Mouse (Mus musculus): ENCODE data around the gene Med23. TPM values are rescaled to one million over a fixed set of nuclear protein-coding genes. Genes with fewer than 3 reads are reported as not detected.

The Med23 gene
- polyA plus RNA-seq, 1 experiment from 2014 or later: 27.9 TPM

DNA sequence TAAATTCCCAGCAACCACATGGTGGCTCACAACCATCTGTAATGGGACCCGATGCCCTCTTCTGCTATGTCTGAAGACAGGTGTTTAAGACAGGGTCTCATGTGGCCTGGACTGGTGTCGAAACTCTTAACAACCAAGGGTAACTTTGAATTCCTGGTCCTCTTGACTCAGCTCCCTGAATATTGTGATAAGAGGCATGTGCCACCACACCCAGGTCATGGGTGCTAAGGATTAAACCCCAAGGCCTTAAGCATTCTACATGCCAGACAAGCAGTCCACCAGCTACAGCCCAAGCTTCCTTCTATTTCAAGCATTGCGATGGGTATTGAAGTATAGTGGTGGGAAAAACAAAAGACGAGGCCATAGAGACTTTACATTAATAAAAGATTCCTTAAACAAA is 41.6 kb upstream of the Med23 start:
- H3K27me3 ChIP-seq (replicated peaks; ENCODE audit: control insufficient read depth, insufficient read depth, low read length): no peaks in the 10 kb centered on the region

DNA sequence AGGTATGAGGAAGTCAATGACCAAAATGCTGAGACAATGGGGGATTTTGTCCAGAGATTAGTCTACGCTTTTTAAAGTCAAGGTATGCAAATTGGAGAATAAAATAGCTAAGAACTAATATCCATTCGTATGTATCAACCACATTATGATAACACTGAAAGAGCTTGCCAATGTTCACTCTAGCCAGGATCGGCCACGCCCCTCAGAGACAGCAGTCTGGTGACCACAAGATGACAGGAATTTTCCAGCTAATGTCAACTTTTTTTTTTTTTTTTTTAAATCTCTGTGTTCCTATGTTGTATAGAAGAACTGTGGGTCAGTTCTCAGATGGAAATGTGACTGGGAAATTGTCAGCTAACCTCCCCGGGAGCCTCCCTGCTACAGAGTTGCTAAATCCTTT is 39.3 kb upstream of the Med23 start:
- no peak overlapping the region for H3K4me3 ChIP-seq (ENCODE audit: low read depth, low read length)
- no peak overlapping the region for H3K4me2 ChIP-seq (ENCODE audit: low read length)
- no peak for DNase-seq (ENCODE audit: low spot score)
- H3K9ac ChIP-seq (ENCODE audit: low read length): no peak overlapping the region
- ATAC-seq: no peak
- no peaks in the 10 kb centered on the region for H3K4me1 ChIP-seq (ENCODE audit: control insufficient read depth, insufficient read depth, low read length)
- no peaks in the 10 kb centered on the region for H3K9me3 ChIP-seq (replicated peaks; ENCODE audit: control insufficient read depth, low read length)
- WGBS: 89% methylated on average over 5 of the region's 5 CpGs
- H3K36me3 ChIP-seq (ENCODE audit: control insufficient read depth, insufficient read depth, low read length): no peaks in the 10 kb centered on the region
- H3K27ac ChIP-seq (ENCODE audit: low read depth, low read length): no peak overlapping the region
- no peaks in the 10 kb centered on the region for H3K27me3 ChIP-seq (replicated peaks; ENCODE audit: control insufficient read depth, insufficient read depth, low read length)

More for the DNA sequence above, 41.6 kb upstream of the Med23 start:
- Histone ChIP-seq H3K9me3 (replicated peaks; ENCODE audit: control insufficient read depth, low read length) (no peaks in the 10 kb centered on the region), H3K4me2 (ENCODE audit: low read length) (no peak overlapping the region), H3K9ac (ENCODE audit: low read length) (no peak overlapping the region), H3K27ac (ENCODE audit: low read depth, low read length) (no peak overlapping the region), H3K4me3 (ENCODE audit: low read depth, low read length) (no peak overlapping the region), H3K4me1 (ENCODE audit: control insufficient read depth, insufficient read depth, low read length) (no peaks in the 10 kb centered on the region), H3K36me3 (ENCODE audit: control insufficient read depth, insufficient read depth, low read length) (no peaks in the 10 kb centered on the region)
- 94% methylated on average over 4 of the region's 4 CpGs for WGBS
- ATAC-seq (no peak), DNase-seq (ENCODE audit: low spot score) (no peak)

DNA sequence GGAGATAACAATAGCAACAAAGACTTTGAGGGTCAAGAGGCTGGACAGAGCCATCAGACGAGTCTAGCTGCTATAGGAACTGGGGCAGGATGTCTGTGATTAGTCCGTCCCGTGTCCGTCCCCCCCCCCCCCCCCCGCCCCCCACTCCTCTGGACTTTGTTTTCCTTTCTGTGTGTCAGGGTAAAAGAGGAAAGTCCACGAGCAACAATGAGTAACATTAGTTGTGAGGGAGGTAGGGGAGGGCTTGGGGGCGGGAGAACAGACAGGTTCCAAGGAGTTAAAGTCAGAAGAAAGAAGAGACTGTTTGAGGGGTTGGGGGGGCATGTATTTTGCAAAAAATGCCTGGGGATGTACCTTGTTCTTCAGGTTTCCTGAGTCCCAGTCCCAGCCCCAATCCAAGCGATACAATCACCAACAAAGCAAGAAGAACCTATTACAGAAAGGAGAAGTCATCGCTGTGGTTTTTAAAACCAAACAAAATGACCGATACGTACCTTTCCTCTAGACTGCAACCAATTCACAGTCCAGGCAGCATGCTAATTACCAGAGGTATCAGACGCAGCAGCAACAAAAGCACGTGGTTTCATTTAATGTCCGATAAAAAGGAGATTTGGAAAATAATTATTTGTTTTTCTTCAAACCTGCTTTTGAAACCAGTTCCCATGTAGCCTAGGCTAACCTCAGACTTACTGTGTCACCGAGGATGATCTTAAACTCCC is 38.2 kb upstream of the Med23 start:
- peaks cover 7% of the 10 kb centered on the region; the same call in 1 of the 2 replicates for H3K4me1 ChIP-seq (ENCODE audit: control insufficient read depth, insufficient read depth, low read length)
- no peaks in the 10 kb centered on the region for H3K36me3 ChIP-seq (ENCODE audit: control insufficient read depth, insufficient read depth, low read length)
- H3K9ac ChIP-seq (ENCODE audit: low read length): no peak overlapping the region
- no peak overlapping the region for H3K4me3 ChIP-seq (ENCODE audit: low read depth, low read length)
- ATAC-seq (no peak), DNase-seq (ENCODE audit: low spot score) (no peak)
- WGBS: 72% methylated on average over 14 of the region's 15 CpGs
- H3K27me3 ChIP-seq (replicated peaks; ENCODE audit: control insufficient read depth, insufficient read depth, low read length): no peaks in the 10 kb centered on the region
- no peak overlapping the region for H3K4me2 ChIP-seq (ENCODE audit: low read length)
- no peak overlapping the region for H3K27ac ChIP-seq (ENCODE audit: low read depth, low read length)
- H3K9me3 ChIP-seq (replicated peaks; ENCODE audit: control insufficient read depth, low read length): no peaks in the 10 kb centered on the region

DNA sequence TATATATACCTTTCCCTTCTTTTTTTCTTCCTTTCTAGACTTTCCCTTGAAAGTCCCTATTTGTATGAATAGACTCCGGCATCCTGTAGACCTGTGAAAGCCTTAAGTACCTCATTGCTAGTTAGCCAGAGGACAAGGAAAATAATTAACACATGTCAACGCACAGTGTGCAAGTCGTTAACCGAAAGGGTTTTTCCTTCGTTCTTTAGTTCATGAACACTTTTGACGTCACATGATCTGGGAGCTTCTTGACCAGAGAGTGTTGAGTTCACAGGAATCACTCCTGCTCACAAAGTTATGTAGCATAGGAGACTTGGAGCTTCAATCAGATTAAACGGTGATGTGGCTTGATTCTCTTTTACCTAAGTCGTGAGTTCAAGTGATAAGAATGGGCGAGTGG is 37.5 kb upstream of the Med23 start:
- DNase-seq (ENCODE audit: low spot score) (no peak), ATAC-seq (no peak)
- 61% methylated on average over 9 of the region's 9 CpGs for WGBS
- H3K27me3 ChIP-seq (replicated peaks; ENCODE audit: control insufficient read depth, insufficient read depth, low read length): no peaks in the 10 kb centered on the region
- H3K9ac ChIP-seq (ENCODE audit: low read length): no peak overlapping the region
- no peak overlapping the region for H3K27ac ChIP-seq (ENCODE audit: low read depth, low read length)
- H3K36me3 ChIP-seq (ENCODE audit: control insufficient read depth, insufficient read depth, low read length): no peaks in the 10 kb centered on the region
- peaks cover 7% of the 10 kb centered on the region; the same call in 1 of the 2 replicates for H3K4me1 ChIP-seq (ENCODE audit: control insufficient read depth, insufficient read depth, low read length)
- H3K4me3 ChIP-seq (ENCODE audit: low read depth, low read length): no peak overlapping the region
- no peaks in the 10 kb centered on the region for H3K9me3 ChIP-seq (replicated peaks; ENCODE audit: control insufficient read depth, low read length)
- no peak overlapping the region for H3K4me2 ChIP-seq (ENCODE audit: low read length)

DNA sequence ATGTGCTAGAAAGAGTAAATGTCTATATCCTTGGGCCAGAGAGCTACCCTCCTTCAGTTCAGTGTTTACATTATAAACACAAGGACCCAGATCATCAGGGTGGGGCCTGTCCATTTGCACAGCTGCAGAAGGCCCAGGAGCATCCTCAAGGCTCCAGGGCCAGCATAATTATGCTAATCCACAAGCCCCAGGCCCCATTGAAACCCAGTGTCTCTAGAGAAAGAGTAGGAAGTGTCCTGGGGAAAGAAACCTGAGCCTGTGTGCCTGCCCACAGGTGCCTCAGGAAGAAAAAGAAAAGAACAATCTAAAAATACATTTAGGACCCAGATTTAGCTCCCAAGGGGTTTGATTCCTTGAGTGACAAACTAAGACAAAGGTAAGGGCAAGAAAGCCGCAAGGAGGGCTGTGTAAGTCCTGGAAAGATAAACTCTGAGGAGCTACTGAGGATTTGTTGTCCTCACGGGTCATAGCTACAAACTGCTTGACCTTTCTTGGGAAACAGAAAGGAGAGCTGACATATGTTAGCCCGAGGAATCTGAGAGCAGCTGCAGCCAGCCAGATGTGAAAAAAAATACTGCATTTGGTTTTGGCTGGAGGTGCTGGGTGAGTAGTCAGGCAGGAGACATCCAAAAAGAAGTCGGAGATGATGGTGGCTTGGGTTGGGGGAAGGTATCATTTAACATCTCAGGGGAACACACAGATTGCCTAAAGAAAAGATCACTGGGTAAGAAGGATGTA is 35.0 kb upstream of the Med23 start:
- no peak for ATAC-seq
- Histone ChIP-seq H3K27me3 (replicated peaks; ENCODE audit: control insufficient read depth, insufficient read depth, low read length) (no peaks in the 10 kb centered on the region), H3K4me1 (ENCODE audit: control insufficient read depth, insufficient read depth, low read length) (peaks cover 7% of the 10 kb centered on the region; the same call in 1 of the 2 replicates), H3K9ac (ENCODE audit: low read length) (no peak overlapping the region), H3K4me2 (ENCODE audit: low read length) (peak overlapping the region; percentile 44), H3K36me3 (ENCODE audit: control insufficient read depth, insufficient read depth, low read length) (no peaks in the 10 kb centered on the region), H3K27ac (ENCODE audit: low read depth, low read length) (no peak overlapping the region), H3K9me3 (replicated peaks; ENCODE audit: control insufficient read depth, low read length) (no peaks in the 10 kb centered on the region), H3K4me3 (ENCODE audit: low read depth, low read length) (no peak overlapping the region)
- DNase-seq (ENCODE audit: low spot score): no peak
- WGBS: 12% methylated on average over 4 of the region's 4 CpGs

DNA sequence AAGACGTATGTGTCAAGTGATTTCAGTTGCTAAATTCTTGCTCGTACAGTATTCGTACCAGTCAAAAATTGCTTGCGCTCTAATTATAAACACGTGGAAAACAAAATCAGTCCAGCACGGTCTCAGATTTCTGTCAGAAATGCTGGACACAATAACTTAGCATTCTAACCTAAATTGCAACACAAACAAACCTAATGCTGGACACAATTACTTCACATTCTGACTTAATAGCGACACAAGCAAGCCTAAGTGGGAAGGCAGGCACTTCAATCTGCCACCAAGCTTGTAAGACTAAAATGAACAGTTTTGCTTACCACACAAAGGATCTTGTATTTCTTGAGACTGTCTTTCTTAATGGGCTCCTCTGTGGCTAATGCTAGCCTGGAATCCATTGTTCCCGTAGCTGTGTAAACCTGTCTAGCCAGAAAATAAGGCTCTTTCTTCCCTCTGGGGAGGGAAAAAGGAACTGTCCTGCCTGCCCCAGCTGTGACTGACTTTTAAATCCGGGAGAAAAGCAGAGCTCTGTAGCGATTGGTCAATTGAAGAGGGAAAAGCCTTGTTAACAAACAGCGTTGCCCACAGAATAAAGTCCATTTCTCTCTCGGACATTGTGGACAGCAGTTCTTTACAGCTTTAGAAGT is 34.0 kb upstream of the Med23 start:
- Histone ChIP-seq H3K9me3 (replicated peaks; ENCODE audit: control insufficient read depth, low read length) (no peaks in the 10 kb centered on the region), H3K36me3 (ENCODE audit: control insufficient read depth, insufficient read depth, low read length) (no peaks in the 10 kb centered on the region), H3K27me3 (replicated peaks; ENCODE audit: control insufficient read depth, insufficient read depth, low read length) (no peaks in the 10 kb centered on the region), H3K4me2 (ENCODE audit: low read length) (peak overlapping the region; percentile 44), H3K4me1 (ENCODE audit: control insufficient read depth, insufficient read depth, low read length) (peaks cover 7% of the 10 kb centered on the region; the same call in 1 of the 2 replicates), H3K9ac (ENCODE audit: low read length) (peak overlapping the region; percentile 52), H3K4me3 (ENCODE audit: low read depth, low read length) (peak overlapping the region; percentile 16), H3K27ac (ENCODE audit: low read depth, low read length) (no peak overlapping the region)
- ATAC-seq (peak; percentile 74), DNase-seq (ENCODE audit: low spot score) (peak; percentile 58)
- WGBS: 9% methylated on average over 12 of the region's 12 CpGs

DNA sequence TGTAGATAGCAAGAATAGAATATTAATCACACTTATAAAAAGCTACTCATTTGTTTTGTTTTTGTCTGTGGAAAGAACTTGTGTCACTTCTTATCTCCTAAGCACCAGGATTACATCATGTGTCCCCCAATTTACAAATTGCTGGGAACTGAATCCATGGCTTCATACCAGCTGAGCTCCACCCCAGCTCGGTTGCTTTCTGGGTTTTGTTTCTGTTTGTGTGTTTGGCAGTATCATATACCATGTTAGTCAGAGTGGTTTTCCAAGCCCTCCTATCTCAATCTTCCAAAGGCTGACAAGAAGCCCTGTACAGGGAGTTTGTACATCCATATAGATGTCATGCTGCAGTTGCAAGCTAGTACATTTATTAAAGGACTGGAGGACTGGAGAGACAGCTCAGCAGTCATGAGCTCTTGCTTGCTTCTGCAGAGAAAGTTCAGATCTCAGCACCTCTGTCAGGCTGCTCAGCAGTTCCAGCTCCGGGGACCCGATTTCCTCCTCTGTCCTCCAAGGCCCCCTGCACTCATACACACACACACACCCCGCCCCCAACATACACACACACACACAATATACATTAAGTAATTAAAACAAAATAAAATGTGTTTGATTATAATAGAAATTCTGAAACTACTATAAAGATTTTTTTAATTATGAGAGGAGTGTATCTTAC is 33.3 kb upstream of the Med23 start:
- DNase-seq (ENCODE audit: low spot score) (no peak), ATAC-seq (peak; percentile 54)
- Histone ChIP-seq H3K4me2 (ENCODE audit: low read length) (peak overlapping the region; percentile 44), H3K27ac (ENCODE audit: low read depth, low read length) (no peak overlapping the region), H3K4me1 (ENCODE audit: control insufficient read depth, insufficient read depth, low read length) (peaks cover 7% of the 10 kb centered on the region; the same call in 1 of the 2 replicates), H3K36me3 (ENCODE audit: control insufficient read depth, insufficient read depth, low read length) (no peaks in the 10 kb centered on the region), H3K9me3 (replicated peaks; ENCODE audit: control insufficient read depth, low read length) (no peaks in the 10 kb centered on the region), H3K9ac (ENCODE audit: low read length) (peak overlapping the region; percentile 52), H3K4me3 (ENCODE audit: low read depth, low read length) (peak overlapping the region; percentile 16; the same call in 1 of the 2 replicates), H3K27me3 (replicated peaks; ENCODE audit: control insufficient read depth, insufficient read depth, low read length) (no peaks in the 10 kb centered on the region)
- WGBS: 42% methylated on average over 4 of the region's 4 CpGs

DNA sequence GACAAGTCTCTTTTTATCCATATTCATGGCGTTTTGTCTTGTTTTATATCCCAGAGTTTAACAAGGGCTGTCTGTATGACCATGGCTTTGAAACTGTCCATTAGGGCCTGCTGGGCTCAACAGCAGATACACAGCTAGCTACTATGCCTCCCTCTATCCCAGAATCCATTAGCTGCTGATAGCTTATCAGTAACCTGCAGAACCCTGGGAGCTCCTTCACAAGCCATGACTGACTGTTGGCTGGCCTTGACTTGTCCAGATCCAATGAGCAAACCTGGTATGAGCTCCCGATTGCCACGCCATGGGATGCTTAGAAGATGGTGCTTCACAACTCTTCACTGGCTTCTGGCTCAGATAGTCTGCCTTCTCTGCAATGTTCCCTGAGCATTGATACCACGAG is 29.0 kb upstream of the Med23 start:
- no peak overlapping the region for H3K9ac ChIP-seq (ENCODE audit: low read length)
- no peaks in the 10 kb centered on the region for H3K9me3 ChIP-seq (replicated peaks; ENCODE audit: control insufficient read depth, low read length)
- H3K4me3 ChIP-seq (ENCODE audit: low read depth, low read length): no peak overlapping the region
- no peaks in the 10 kb centered on the region for H3K36me3 ChIP-seq (ENCODE audit: control insufficient read depth, insufficient read depth, low read length)
- H3K27ac ChIP-seq (ENCODE audit: low read depth, low read length): no peak overlapping the region
- DNase-seq (ENCODE audit: low spot score) (no peak), ATAC-seq (no peak)
- no peaks in the 10 kb centered on the region for H3K27me3 ChIP-seq (replicated peaks; ENCODE audit: control insufficient read depth, insufficient read depth, low read length)
- 95% methylated on average over 4 of the region's 4 CpGs for WGBS
- peaks cover 4% of the 10 kb centered on the region; the same call in 1 of the 2 replicates for H3K4me1 ChIP-seq (ENCODE audit: control insufficient read depth, insufficient read depth, low read length)
- H3K4me2 ChIP-seq (ENCODE audit: low read length): no peak overlapping the region

Measured in forebrain, embryonic 14.5 days (tissue).